Mouse (Mus musculus): ENCODE results near the gene Mesp1. TPM values are rescaled to one million over a fixed set of nuclear protein-coding genes. Genes with fewer than 3 reads are reported as not detected.

Mesp1 gene
- total RNA-seq, 2 experiments from 2014 or later = not detected

DNA sequence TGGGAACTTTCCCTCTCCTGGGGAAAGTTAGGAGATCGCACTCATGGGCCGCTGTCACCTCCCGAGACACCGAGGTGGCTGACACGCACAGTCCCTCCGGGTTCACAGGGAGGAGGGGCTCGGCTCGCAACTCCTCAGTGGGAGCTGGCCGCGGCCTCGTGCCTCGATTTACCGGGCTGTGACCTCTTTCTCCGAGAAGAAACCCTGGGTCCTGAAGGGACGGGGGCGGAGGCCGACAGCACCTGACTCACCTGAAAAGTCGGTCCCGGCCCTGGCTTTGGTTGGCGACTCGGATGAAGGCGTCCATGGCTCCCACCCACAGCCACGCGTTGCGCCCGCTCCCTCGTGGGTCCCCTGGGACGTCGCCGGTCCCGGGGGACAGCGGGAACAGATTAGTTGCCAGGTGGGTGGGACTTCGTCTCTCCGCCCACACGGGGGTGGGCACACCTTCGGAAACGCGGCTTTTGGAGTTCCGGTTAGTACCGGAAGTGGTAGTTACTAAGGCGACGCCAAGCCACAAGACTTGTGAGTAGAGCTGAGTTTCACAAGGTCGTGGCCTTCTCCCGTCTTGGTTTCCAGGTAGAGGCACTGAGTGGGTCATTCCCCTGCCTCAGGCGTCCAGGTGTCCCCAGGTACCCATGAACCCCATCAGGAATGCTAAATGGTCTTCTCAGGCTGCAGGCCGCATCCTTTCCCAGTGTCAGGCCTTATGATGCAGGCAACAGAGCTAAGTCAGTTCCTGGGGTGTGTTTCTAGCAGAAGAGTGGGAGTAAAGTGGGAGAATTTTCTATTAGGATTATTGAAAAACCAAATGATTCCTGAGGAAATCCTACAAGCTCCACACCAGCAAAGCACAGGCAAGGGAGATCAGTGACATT lies 50.7 kb downstream of the Mesp1 start, which contains the start of the genes Pex11a and Wdr93:
Gene Pex11a, minus strand, starts transcription at position 473 of the 878 bp plus-strand sequence.
Gene Wdr93, plus strand, starts transcription at position 505 of the 878 bp plus-strand sequence.
- DNase-seq = peak; percentile 57
- intact Hi-C loops (cut with DNase I) = no loop called here

DNA sequence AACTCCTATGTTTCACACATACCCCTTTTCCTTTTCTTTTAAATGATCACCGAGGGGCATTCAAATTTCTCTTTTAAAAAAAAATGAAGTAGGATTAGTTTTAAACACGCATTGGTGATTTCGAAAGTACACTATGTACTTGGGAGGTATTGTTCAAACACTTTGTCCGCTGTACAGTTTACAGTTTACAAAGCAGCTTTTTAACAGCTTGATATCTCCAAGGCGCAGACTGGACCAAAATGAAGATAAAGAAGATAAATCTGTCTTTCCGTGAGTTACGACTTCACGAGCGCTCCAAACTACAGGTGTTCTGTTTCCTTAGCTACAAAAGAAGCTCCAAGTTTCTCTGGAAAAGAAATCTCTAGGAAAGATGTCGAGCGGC lies 51.3 kb downstream of the Mesp1 start:
- intact Hi-C loops (cut with DNase I) = no loop called here
- no peak for DNase-seq

Other genes with a start within 250 kb of the Mesp1 start
- not detected for gene Rhcg, start 176.1 kb downstream of the Mesp1 start, total RNA-seq (2021)
- gene Ticrr, start 133.6 kb downstream of the Mesp1 start, total RNA-seq (2021) = under 1 TPM; 0.12 to 0.20 TPM
- under 1 TPM; 0.52 to 0.71 TPM for gene Kif7, start 78.1 kb downstream of the Mesp1 start, total RNA-seq (2021)
- 1 to 10 TPM; 3.5 to 6.5 TPM for gene Plin1, start 60.9 kb downstream of the Mesp1 start, total RNA-seq (2021)
- gene Pex11a, start 50.7 kb downstream of the Mesp1 start, total RNA-seq (2021) = 10 to 100 TPM in 1 of 2 experiments, 1 to 10 TPM in 1; 9.8 to 11.5 TPM
- gene Wdr93, start 50.6 kb downstream of the Mesp1 start, total RNA-seq (2021) = not detected
- not detected for gene Mesp2, start 16.9 kb upstream of the Mesp1 start, total RNA-seq (2021)
- gene Anpep, start 67.3 kb upstream of the Mesp1 start, total RNA-seq (2021) = 1 to 10 TPM; 3.6 to 4.8 TPM
- 10 to 100 TPM; 16.0 to 17.9 TPM for gene Ap3s2, start 126.9 kb upstream of the Mesp1 start, total RNA-seq (2021)
- gene Arpin, start 141.6 kb upstream of the Mesp1 start, total RNA-seq (2021) = 1 to 10 TPM; 2.8 to 3.5 TPM
- 10 to 100 TPM; 24.2 to 26.5 TPM for gene Zfp710, start 231.0 kb upstream of the Mesp1 start, total RNA-seq (2021)